Mouse (Mus musculus) lung, embryonic 14.5 days (tissue): ENCODE results near the gene Rab22a. TPM values are rescaled to one million over a fixed set of nuclear protein-coding genes. Genes with fewer than 3 reads are reported as not detected.
"Not testable (repeated sequence)": the region's sequence is repeated elsewhere in the genome, so short reads cannot be mapped to it uniquely, and the experiment has no call there.

Experiments
- ATAC-seq: fragments of 200-750 bp; cut with Nextera tagmentation; 2 replicates; pipeline ENCODE4 v1.8.0; 2017; ENCODE audit warnings: mild to moderate bottlenecking, moderate TSS enrichment, moderate library complexity; ENCODE audit not compliant: insufficient read depth
- DNase-seq: peaks from one replicate; pipeline ENCODE4 v3.0.0-alpha.2; 2015
- H3K27ac ChIP-seq: fragments of 300-500 bp; sonication (generic); 2 replicates; pipeline ENCODE4 v1.5.1; 2014; ENCODE audit warnings: low read depth, mild to moderate bottlenecking, moderate library complexity
- H3K27me3 ChIP-seq: fragments of 300-500 bp; sonication (generic); 2 replicates; pipeline ENCODE4 v1.6.1; 2014; ENCODE audit warnings: low read length, control low read depth; ENCODE audit not compliant: insufficient read depth
- H3K36me3 ChIP-seq: fragments of 300-500 bp; sonication (generic); 2 replicates; pipeline ENCODE4 v1.6.1; 2014; ENCODE audit warnings: control low read depth; ENCODE audit not compliant: insufficient read depth
- H3K4me1 ChIP-seq: fragments of 300-500 bp; sonication (generic); 2 replicates; pipeline ENCODE4 v1.6.1; 2014; ENCODE audit warnings: antibody characterized with exemption, control low read depth; ENCODE audit not compliant: insufficient read depth
- H3K4me2 ChIP-seq: fragments of 300-500 bp; sonication (generic); 2 replicates; pipeline ENCODE4 v1.6.1; 2014; ENCODE audit warnings: mild to moderate bottlenecking
- H3K4me3 ChIP-seq: fragments of 300-500 bp; sonication (generic); 2 replicates; pipeline ENCODE4 v1.5.1; 2014; ENCODE audit warnings: low read depth, low read length
- H3K9ac ChIP-seq: fragments of 300-500 bp; sonication (generic); 2 replicates; pipeline ENCODE4 v1.6.1; 2014
- H3K9me3 ChIP-seq: fragments of 300-500 bp; sonication (generic); 2 replicates; pipeline ENCODE4 v1.6.1; 2016; ENCODE audit warnings: low read depth, low read length, control low read depth
- CTCF ChIP-seq: IDR thresholded peaks from 2 replicates; pipeline ENCODE4 v1.5.1; 2016; ENCODE audit warnings: antibody characterized with exemption, low read depth
- WGBS: fragments of 180-500 bp; shearing (Covaris S2); extraction: QIAGEN DNeasy Blood & Tissue Kit; methylation state at CpG from one replicate; pipeline ENCODE4 v1.1.7; 2014; 5-methylcytosine and 5-hydroxymethylcytosine counted together
- polyA plus RNA-seq: library from polyadenylated mRNA; unstranded; fragments of >200 nt; fragmentation: Nextera tagmentation; extraction: Ambion mirVana; gene quantifications from 2 replicates; pipeline ENCODE4 v1.2.1, GENCODE M21; 2014

The Rab22a gene
- polyA plus RNA-seq, 1 experiment from 2014 or later = 34.7 TPM

- no peak overlapping the region for H3K4me2 ChIP-seq
- TF ChIP-seq CTCF = no peak
- H3K27me3 ChIP-seq = no peaks in the 10 kb centered on the region
- no peaks in the 10 kb centered on the region for H3K4me1 ChIP-seq
- H3K9me3 ChIP-seq = no peaks in the 10 kb centered on the region
- H3K27ac ChIP-seq = no peak overlapping the region
- no peak for ATAC-seq
- 53% methylated on average over 7 of the region's 7 CpGs for WGBS
- no peak overlapping the region for H3K4me3 ChIP-seq
- H3K36me3 ChIP-seq = no peaks in the 10 kb centered on the region
- no peak overlapping the region for H3K9ac ChIP-seq
- DNase-seq = no peak
Measured at GRCm38 (mm10) chr2:173624667-173625066, 34.9 kb upstream of the Rab22a start.

- H3K9me3 ChIP-seq = no peaks in the 10 kb centered on the region
- ATAC-seq = no peak
- WGBS = 90% methylated on average over 3 of the region's 3 CpGs
- H3K4me3 ChIP-seq = no peak overlapping the region
- no peak overlapping the region for H3K4me2 ChIP-seq
- no peaks in the 10 kb centered on the region for H3K4me1 ChIP-seq
- no peak overlapping the region for H3K27ac ChIP-seq
- TF ChIP-seq CTCF = no peak
- no peaks in the 10 kb centered on the region for H3K36me3 ChIP-seq
- no peak for DNase-seq
- no peak overlapping the region for H3K9ac ChIP-seq
- no peaks in the 10 kb centered on the region for H3K27me3 ChIP-seq
Measured at GRCm38 (mm10) chr2:173625786-173626185, 33.8 kb upstream of the Rab22a start.

- not testable (repeated sequence) for H3K4me2 ChIP-seq, H3K9me3 ChIP-seq, H3K27me3 ChIP-seq, DNase-seq, H3K9ac ChIP-seq, H3K4me3 ChIP-seq, H3K36me3 ChIP-seq, ATAC-seq, H3K4me1 ChIP-seq, H3K27ac ChIP-seq
- WGBS = 95% methylated on average over 15 of the region's 15 CpGs
Measured at GRCm38 (mm10) chr2:173634106-173634505, 25.5 kb upstream of the Rab22a start.

- Histone ChIP-seq H3K9me3 (no peaks in the 10 kb centered on the region), H3K27me3 (no peaks in the 10 kb centered on the region), H3K36me3 (no peaks in the 10 kb centered on the region), H3K4me3 (no peak overlapping the region), H3K9ac (no peak overlapping the region), H3K4me2 (no peak overlapping the region), H3K4me1 (peaks cover 4% of the 10 kb centered on the region; the same call in 1 of the 2 replicates), H3K27ac (no peak overlapping the region)
- ATAC-seq = peak; percentile 84
- DNase-seq = peak; percentile 61
- TF ChIP-seq CTCF = no peak
Measured at GRCm38 (mm10) chr2:173641370-173641769, 18.2 kb upstream of the Rab22a start.

- DNase-seq = no peak
- no peak overlapping the region for H3K9ac ChIP-seq
- TF ChIP-seq CTCF = no peak
- no peak overlapping the region for H3K4me2 ChIP-seq
- no peak overlapping the region for H3K4me3 ChIP-seq
- H3K4me1 ChIP-seq = peaks cover 4% of the 10 kb centered on the region; the same call in 1 of the 2 replicates
- 71% methylated on average over 15 of the region's 15 CpGs for WGBS
- no peak overlapping the region for H3K27ac ChIP-seq
- H3K9me3 ChIP-seq = no peaks in the 10 kb centered on the region
- H3K27me3 ChIP-seq = no peaks in the 10 kb centered on the region
- no peak for ATAC-seq
- H3K36me3 ChIP-seq = 0 out of 2 replicates have a peak, but pooled peaks cover 2% of the 10 kb centered on the region
Measured at GRCm38 (mm10) chr2:173642262-173642999, 17.1 kb upstream of the Rab22a start.

GRCm38 (mm10) chr2:173647197-173647911 is 12.2 kb upstream of the Rab22a start:
- Histone ChIP-seq H3K27ac (no peak overlapping the region), H3K9ac (no peak overlapping the region), H3K4me1 (no peaks in the 10 kb centered on the region), H3K4me2 (no peak overlapping the region), H3K27me3 (no peaks in the 10 kb centered on the region), H3K36me3 (0 out of 2 replicates have a peak, but pooled peaks cover 2% of the 10 kb centered on the region), H3K9me3 (no peaks in the 10 kb centered on the region), H3K4me3 (no peak overlapping the region)
- no peak for TF ChIP-seq CTCF
- DNase-seq = no peak
- ATAC-seq = no peak
- WGBS = 79% methylated on average over 19 of the region's 19 CpGs

GRCm38 (mm10) chr2:173649762-173650161 is 9.8 kb upstream of the Rab22a start:
- DNase-seq (no peak), ATAC-seq (no peak)
- 0 out of 2 replicates have a peak, but pooled peaks cover 2% of the 10 kb centered on the region for H3K36me3 ChIP-seq
- no peak overlapping the region for H3K4me3 ChIP-seq
- no peak for TF ChIP-seq CTCF
- H3K9me3 ChIP-seq = no peaks in the 10 kb centered on the region
- no peak overlapping the region for H3K27ac ChIP-seq
- H3K27me3 ChIP-seq = no peaks in the 10 kb centered on the region
- H3K4me1 ChIP-seq = no peaks in the 10 kb centered on the region
- 68% methylated on average over 10 of the region's 10 CpGs for WGBS
- no peak overlapping the region for H3K9ac ChIP-seq
- H3K4me2 ChIP-seq = no peak overlapping the region
